Mouse (Mus musculus) lung, embryonic 15.5 days (tissue): ENCODE measurements around the gene Exoc5. TPM values are rescaled to one million over a fixed set of nuclear protein-coding genes. Genes with fewer than 3 reads are reported as not detected.
"Not testable (repeated sequence)": the region's sequence is repeated elsewhere in the genome, so short reads cannot be mapped to it uniquely, and the experiment has no call there.

Source experiments
- ATAC-seq: fragments of 200-750 bp; cut with Nextera tagmentation; 2 replicates; pipeline ENCODE4 v1.8.0; 2017; ENCODE audit warnings: moderate number of reproducible peaks, borderline replicate concordance; ENCODE audit not compliant: low FRiP score, low TSS enrichment; ENCODE audit errors: extremely low read depth
- H3K27ac ChIP-seq: fragments of 300-500 bp; sonication (generic); 2 replicates; pipeline ENCODE4 v1.5.1; 2015; ENCODE audit warnings: moderate library complexity, mild to moderate bottlenecking, inconsistent platforms
- H3K27me3 ChIP-seq: fragments of 300-500 bp; sonication (generic); 2 replicates; pipeline ENCODE4 v1.6.1; 2015; ENCODE audit warnings: inconsistent platforms
- H3K36me3 ChIP-seq: fragments of 300-500 bp; sonication (generic); 2 replicates; pipeline ENCODE4 v1.6.1; 2015; ENCODE audit warnings: inconsistent platforms
- H3K4me1 ChIP-seq: fragments of 300-500 bp; sonication (generic); 2 replicates; pipeline ENCODE4 v1.6.1; 2015; ENCODE audit warnings: inconsistent platforms
- H3K4me2 ChIP-seq: fragments of 300-500 bp; sonication (generic); 2 replicates; pipeline ENCODE4 v1.6.1; 2015; ENCODE audit warnings: inconsistent platforms, mild to moderate bottlenecking, moderate library complexity
- H3K4me3 ChIP-seq: fragments of 300-500 bp; sonication (generic); 2 replicates; pipeline ENCODE4 v1.5.1; 2015; ENCODE audit warnings: mild to moderate bottlenecking, inconsistent platforms
- H3K9ac ChIP-seq: fragments of 300-500 bp; sonication (generic); 2 replicates; pipeline ENCODE4 v1.6.1; 2015; ENCODE audit warnings: inconsistent platforms
- H3K9me3 ChIP-seq: fragments of 300-500 bp; sonication (generic); 2 replicates; pipeline ENCODE4 v1.6.1; 2016; ENCODE audit warnings: inconsistent platforms
- WGBS: fragments of 180-500 bp; shearing (Covaris S2); methylation state at CpG from one replicate; pipeline ENCODE4 v1.1.7; 2015; 5-methylcytosine and 5-hydroxymethylcytosine counted together
- polyA plus RNA-seq: library from polyadenylated mRNA; unstranded; fragments of >200 nt; fragmentation: Nextera tagmentation; extraction: Ambion mirVana; gene quantifications from 2 replicates; pipeline ENCODE4 v1.2.1, GENCODE M21; 2015

Gene Exoc5
- 45.6 and 46.1 TPM in 2 replicates for polyA plus RNA-seq

DNA sequence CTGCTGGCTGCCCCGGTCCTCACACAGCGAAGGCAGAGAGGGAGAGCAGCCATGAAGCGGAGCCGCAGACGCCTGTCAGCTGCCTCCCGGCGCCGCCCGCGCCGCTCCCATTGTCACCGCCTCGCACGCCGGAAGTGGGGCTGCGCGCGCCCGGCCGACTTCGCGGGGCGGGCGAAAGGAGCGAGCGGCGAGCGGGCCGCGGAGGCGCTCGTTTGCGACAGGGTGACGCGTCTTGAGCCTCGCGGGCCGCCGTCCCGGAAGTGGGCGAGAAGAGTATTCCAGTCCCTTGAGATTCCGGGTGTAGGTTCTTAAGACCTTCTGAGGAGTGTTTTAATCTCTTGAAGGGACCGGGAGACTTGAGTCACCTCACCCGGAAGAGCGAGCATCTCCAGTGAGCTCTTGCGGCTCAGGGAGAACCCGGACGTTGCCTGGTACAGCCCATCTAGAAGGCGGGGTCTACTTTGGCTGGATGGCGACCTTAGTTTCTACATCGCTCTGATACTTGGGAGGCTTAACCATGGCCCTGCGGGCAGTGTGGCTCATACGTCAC, at the start of gene Exoc5:
Exoc5 (minus strand) TSS at position 380 of the 550 bp plus-strand sequence.
- H3K9ac ChIP-seq = peak within 1 kb of the TSS; percentile 83
- no peaks in the 10 kb centered on the region for H3K36me3 ChIP-seq
- H3K27ac ChIP-seq = peak within 1 kb of the TSS; percentile 97
- peak within 1 kb of the TSS; percentile 69 for H3K4me3 ChIP-seq
- no peaks in the 10 kb centered on the region for H3K9me3 ChIP-seq
- H3K4me1 ChIP-seq = peaks cover 18% of the 10 kb centered on the region
- peak within 1 kb of the TSS; percentile 65 for H3K4me2 ChIP-seq
- no peaks in the 10 kb centered on the region for H3K27me3 ChIP-seq
- WGBS = under 1% methylated on average over 53 of the region's 53 CpGs
- peak; percentile 96 for ATAC-seq

- WGBS = 36% methylated on average over 1 of the region's 1 CpGs
- H3K27ac ChIP-seq, H3K36me3 ChIP-seq, ATAC-seq, H3K9me3 ChIP-seq, H3K4me1 ChIP-seq, H3K27me3 ChIP-seq, H3K4me3 ChIP-seq, H3K9ac ChIP-seq, H3K4me2 ChIP-seq: not testable (repeated sequence)
These were observed 25.3 kb upstream of the Exoc5 start for GRCm38 (mm10) chr14:49091755-49092154.

- no peak for ATAC-seq
- 95% methylated on average over 4 of the region's 4 CpGs for WGBS
- no peaks in the 10 kb centered on the region for H3K4me1 ChIP-seq
- no peaks in the 10 kb centered on the region for H3K27me3 ChIP-seq
- no peak overlapping the region for H3K4me2 ChIP-seq
- no peak overlapping the region for H3K4me3 ChIP-seq
- no peaks in the 10 kb centered on the region for H3K9me3 ChIP-seq
- H3K9ac ChIP-seq = no peak overlapping the region
- H3K27ac ChIP-seq = no peak overlapping the region
- H3K36me3 ChIP-seq = peaks cover 2% of the 10 kb centered on the region
These were observed 24.8 kb upstream of the Exoc5 start for GRCm38 (mm10) chr14:49091277-49091676.

GRCm38 (mm10) chr14:49090102-49090501, 23.6 kb upstream of the Exoc5 start:
- Histone ChIP-seq H3K27me3 (no peaks in the 10 kb centered on the region), H3K4me3 (no peak overlapping the region), H3K27ac (no peak overlapping the region), H3K9me3 (no peaks in the 10 kb centered on the region), H3K4me2 (no peak overlapping the region), H3K9ac (no peak overlapping the region), H3K36me3 (peaks cover 2% of the 10 kb centered on the region), H3K4me1 (no peaks in the 10 kb centered on the region)
- ATAC-seq = no peak
- WGBS = 63% methylated on average over 5 of the region's 5 CpGs

GRCm38 (mm10) chr14:49089461-49090058, 23.1 kb upstream of the Exoc5 start:
- no peak overlapping the region for H3K4me2 ChIP-seq
- no peaks in the 10 kb centered on the region for H3K4me1 ChIP-seq
- no peaks in the 10 kb centered on the region for H3K27me3 ChIP-seq
- H3K36me3 ChIP-seq = peaks cover 2% of the 10 kb centered on the region
- no peaks in the 10 kb centered on the region for H3K9me3 ChIP-seq
- H3K4me3 ChIP-seq = no peak overlapping the region
- ATAC-seq = no peak
- H3K9ac ChIP-seq = no peak overlapping the region
- WGBS = 30% methylated on average over 6 of the region's 6 CpGs
- H3K27ac ChIP-seq = no peak overlapping the region

GRCm38 (mm10) chr14:49088155-49089048, 21.9 kb upstream of the Exoc5 start:
- no peak for ATAC-seq
- 75% methylated on average over 14 of the region's 14 CpGs for WGBS
- no peaks in the 10 kb centered on the region for H3K9me3 ChIP-seq
- H3K27me3 ChIP-seq = no peaks in the 10 kb centered on the region
- no peak overlapping the region for H3K9ac ChIP-seq
- H3K27ac ChIP-seq = no peak overlapping the region
- peaks cover 10% of the 10 kb centered on the region for H3K36me3 ChIP-seq
- no peak overlapping the region for H3K4me2 ChIP-seq
- H3K4me3 ChIP-seq = no peak overlapping the region
- H3K4me1 ChIP-seq = no peaks in the 10 kb centered on the region

DNA sequence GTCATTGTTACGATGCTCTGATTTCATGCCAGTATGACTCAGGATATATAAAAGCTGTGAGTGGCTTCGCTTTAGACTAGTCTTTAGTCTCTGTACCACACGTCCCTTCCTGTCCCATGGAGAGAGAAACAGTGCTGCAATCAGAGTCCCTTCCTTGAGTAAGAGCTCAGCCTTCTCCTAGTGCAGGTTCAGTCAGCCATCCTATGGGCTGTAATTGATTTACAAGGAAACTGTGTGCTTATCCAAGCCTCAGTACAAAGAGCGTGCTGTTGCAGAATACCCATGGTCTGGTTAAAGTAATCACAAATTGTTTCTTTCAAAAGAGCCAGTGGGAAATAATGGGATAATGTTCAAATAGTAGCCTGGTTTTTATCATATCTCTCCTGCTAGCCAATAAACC, 20.1 kb upstream of the Exoc5 start:
- no peak overlapping the region for H3K4me3 ChIP-seq
- no peaks in the 10 kb centered on the region for H3K9me3 ChIP-seq
- H3K27ac ChIP-seq = no peak overlapping the region
- H3K4me2 ChIP-seq = no peak overlapping the region
- WGBS = 86% methylated on average over 4 of the region's 4 CpGs
- peaks cover 10% of the 10 kb centered on the region for H3K36me3 ChIP-seq
- ATAC-seq = no peak
- no peaks in the 10 kb centered on the region for H3K4me1 ChIP-seq
- no peaks in the 10 kb centered on the region for H3K27me3 ChIP-seq
- H3K9ac ChIP-seq = no peak overlapping the region

DNA sequence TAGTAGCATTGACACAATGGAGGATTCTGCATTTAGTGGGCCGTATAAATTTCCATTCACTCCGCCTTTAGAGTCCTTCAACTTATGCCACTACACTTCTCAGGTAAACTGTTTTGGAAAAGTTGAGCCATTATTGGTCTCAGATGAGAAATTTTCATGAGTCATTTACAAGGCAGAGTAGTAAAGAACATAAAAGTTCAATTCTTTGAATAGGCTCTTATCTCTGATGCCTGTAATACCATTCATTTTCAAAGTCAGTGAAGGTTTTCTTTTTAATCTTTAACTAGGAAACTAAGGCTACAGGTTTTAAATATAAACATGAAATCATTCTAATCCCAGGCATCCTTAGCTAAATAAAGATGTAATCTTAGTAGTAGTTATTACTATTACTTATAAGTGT, 12.4 kb upstream of the Exoc5 start:
- H3K36me3 ChIP-seq = peaks cover 4% of the 10 kb centered on the region
- H3K27ac ChIP-seq = no peak overlapping the region
- H3K27me3 ChIP-seq = no peaks in the 10 kb centered on the region
- no peak overlapping the region for H3K4me3 ChIP-seq
- 99% methylated on average over 2 of the region's 2 CpGs for WGBS
- no peak for ATAC-seq
- H3K4me1 ChIP-seq = no peaks in the 10 kb centered on the region
- H3K4me2 ChIP-seq = no peak overlapping the region
- no peaks in the 10 kb centered on the region for H3K9me3 ChIP-seq
- H3K9ac ChIP-seq = no peak overlapping the region

- H3K27ac ChIP-seq = no peak overlapping the region
- no peak overlapping the region for H3K9ac ChIP-seq
- no peaks in the 10 kb centered on the region; the same call in 1 of the 2 replicates for H3K36me3 ChIP-seq
- no peak overlapping the region for H3K4me3 ChIP-seq
- 67% methylated on average over 2 of the region's 2 CpGs for WGBS
- H3K4me1 ChIP-seq = no peaks in the 10 kb centered on the region
- no peak for ATAC-seq
- no peaks in the 10 kb centered on the region for H3K9me3 ChIP-seq
- no peaks in the 10 kb centered on the region for H3K27me3 ChIP-seq
- H3K4me2 ChIP-seq = no peak overlapping the region
These were observed 7.9 kb upstream of the Exoc5 start for GRCm38 (mm10) chr14:49074361-49074760.

DNA sequence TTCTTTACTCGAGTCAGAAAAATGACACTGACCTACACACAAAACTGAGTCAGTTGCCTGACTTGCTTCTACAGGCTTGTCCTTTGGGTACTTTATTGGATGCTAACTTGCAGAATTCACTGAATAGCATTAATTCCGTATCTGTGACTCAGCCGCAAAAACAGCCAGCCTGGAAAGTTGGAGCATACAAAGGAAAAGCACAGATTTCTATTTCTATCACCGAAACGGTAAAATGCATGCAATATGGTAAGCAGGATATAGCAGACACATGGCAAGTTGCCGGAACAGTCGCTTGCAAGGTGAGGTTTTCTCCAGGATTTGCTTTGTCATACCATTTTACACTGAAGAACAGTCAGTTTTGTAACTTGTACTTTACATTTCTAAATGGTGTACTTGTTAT, 7.4 kb upstream of the Exoc5 start:
- Histone ChIP-seq H3K27ac (no peak overlapping the region), H3K9ac (no peak overlapping the region), H3K4me2 (no peak overlapping the region), H3K27me3 (no peaks in the 10 kb centered on the region), H3K4me3 (no peak overlapping the region), H3K36me3 (no peaks in the 10 kb centered on the region; the same call in 1 of the 2 replicates), H3K4me1 (no peaks in the 10 kb centered on the region), H3K9me3 (no peaks in the 10 kb centered on the region)
- 93% methylated on average over 7 of the region's 7 CpGs for WGBS
- ATAC-seq = no peak

GRCm38 (mm10) chr14:49072837-49073236, 6.4 kb upstream of the Exoc5 start:
- Histone ChIP-seq H3K36me3 (no peaks in the 10 kb centered on the region; the same call in 1 of the 2 replicates), H3K27ac (no peak overlapping the region), H3K9me3 (no peaks in the 10 kb centered on the region), H3K4me1 (no peaks in the 10 kb centered on the region), H3K4me3 (no peak overlapping the region), H3K9ac (no peak overlapping the region), H3K27me3 (no peaks in the 10 kb centered on the region), H3K4me2 (no peak overlapping the region)
- no peak for ATAC-seq
- 85% methylated on average over 2 of the region's 2 CpGs for WGBS
